Mouse (Mus musculus): ENCODE measurements at regions not wholly inside any gene's neighbourhood (a gene's known extent, or its start where the extent isn't known, plus 50 kb on each side); places are given as distances from the start of the nearest gene placed in this dataset.
A peak's percentile ranks its signal among the peaks of the same experiment; 100 is the strongest.
"Not testable (repeated sequence)": the region's sequence is repeated elsewhere in the genome, so short reads cannot be mapped to it uniquely, and the experiment has no call there.

GRCm38 (mm10) chr4:3456773-3457172 lies 271.6 kb upstream of the Vmn1r3 start:
- no peak for TF ChIP-seq MEF2A (IDR thresholded peaks at IDR 0.05; ENCODE audit: extremely low read depth, insufficient replicate concordance, low read depth, low read length, poor library complexity, severe bottlenecking)
- TF ChIP-seq E2F4 (IDR thresholded peaks at IDR 0.05; ENCODE audit: borderline replicate concordance, low read depth, low read length) = no peak
- Histone ChIP-seq H3K4me3 (ENCODE audit: control insufficient read depth in 1 of 2, insufficient read depth in 1 of 2, low read depth in 2 of 2, low read length in 2 of 2) (no peak overlapping the region), H3K9ac (ENCODE audit: control insufficient read depth, low read depth, low read length, poor library complexity, severe bottlenecking) (no peak overlapping the region), H3K27me3 (ENCODE audit: control insufficient read depth in 1 of 2, insufficient read depth in 2 of 2, low read length in 2 of 2) (no peaks in the 10 kb centered on the region), H3K79me2 (ENCODE audit: control insufficient read depth, insufficient read depth, low read length, poor library complexity) (no peaks in the 10 kb centered on the region), H3K4me1 (ENCODE audit: control insufficient read depth in 1 of 2, insufficient read depth in 2 of 2, low read length in 2 of 2) (no peaks in the 10 kb centered on the region), H3K27ac (ENCODE audit: control insufficient read depth, low read depth, low read length) (no peak overlapping the region), H3K36me3 (ENCODE audit: control insufficient read depth in 1 of 2, insufficient read depth in 2 of 2, low read length in 2 of 2) (no peaks in the 10 kb centered on the region), H3K9me3 (replicated peaks; ENCODE audit: insufficient read depth, low read length) (no peaks in the 10 kb centered on the region)
- DNase-seq (ENCODE audit: low read depth, low spot score) = peak; percentile 16

DNA sequence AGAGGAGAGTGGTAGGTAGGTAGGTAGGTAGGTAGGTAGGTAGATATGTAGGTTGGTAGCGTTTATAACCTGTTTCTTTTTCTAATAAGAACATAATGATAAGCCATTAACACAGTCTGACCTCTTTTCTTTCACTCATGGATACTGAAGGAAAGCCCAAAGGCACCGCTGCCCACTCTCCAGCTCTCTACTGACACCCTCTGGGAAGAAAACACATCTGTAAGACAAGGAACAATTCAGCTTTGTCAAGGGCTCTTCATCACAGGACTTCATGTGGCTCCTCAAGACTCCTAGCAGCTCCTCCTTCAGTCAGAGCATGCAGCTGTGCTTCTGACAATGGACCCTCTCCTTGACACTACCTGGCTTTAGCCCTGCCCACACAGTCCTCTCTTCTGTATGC lies 252.2 kb upstream of the Vmn1r3 start:
- H3K27ac ChIP-seq (ENCODE audit: control insufficient read depth, low read depth, low read length); H3K9ac ChIP-seq (ENCODE audit: control insufficient read depth, low read depth, low read length, poor library complexity, severe bottlenecking); H3K9me3 ChIP-seq (replicated peaks; ENCODE audit: insufficient read depth, low read length); DNase-seq (ENCODE audit: low read depth, low spot score); H3K4me1 ChIP-seq (ENCODE audit: control insufficient read depth in 1 of 2, insufficient read depth in 2 of 2, low read length in 2 of 2); H3K4me3 ChIP-seq (ENCODE audit: control insufficient read depth in 1 of 2, insufficient read depth in 1 of 2, low read depth in 2 of 2, low read length in 2 of 2); H3K36me3 ChIP-seq (ENCODE audit: control insufficient read depth in 1 of 2, insufficient read depth in 2 of 2, low read length in 2 of 2); H3K27me3 ChIP-seq (ENCODE audit: control insufficient read depth in 1 of 2, insufficient read depth in 2 of 2, low read length in 2 of 2); H3K79me2 ChIP-seq (ENCODE audit: control insufficient read depth, insufficient read depth, low read length, poor library complexity): not testable (repeated sequence)

DNA sequence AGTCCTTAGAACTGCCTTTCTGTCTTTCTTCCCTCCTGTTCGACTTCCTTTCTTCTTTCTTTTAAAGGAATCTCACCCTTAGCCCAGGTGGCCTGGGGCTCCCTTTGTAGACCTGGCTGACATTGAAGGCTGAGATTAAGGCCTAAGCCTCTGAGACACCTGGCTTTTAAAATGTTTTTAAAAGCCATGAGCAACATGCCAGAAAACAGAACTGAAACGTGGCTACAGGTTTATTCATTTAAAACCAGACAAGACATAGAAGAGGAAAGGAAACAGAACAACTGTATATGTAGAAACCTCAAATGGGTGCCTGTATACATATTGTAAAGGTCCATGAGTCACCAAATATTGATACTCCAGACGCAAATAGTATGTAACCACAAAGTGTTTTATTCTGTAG lies 242.8 kb upstream of the Vmn1r3 start:
- no peak for DNase-seq (ENCODE audit: low read depth, low spot score)
- Histone ChIP-seq H3K27me3 (ENCODE audit: control insufficient read depth in 1 of 2, insufficient read depth in 2 of 2, low read length in 2 of 2) (no peaks in the 10 kb centered on the region), H3K9me3 (replicated peaks; ENCODE audit: insufficient read depth, low read length) (no peaks in the 10 kb centered on the region), H3K36me3 (ENCODE audit: control insufficient read depth in 1 of 2, insufficient read depth in 2 of 2, low read length in 2 of 2) (no peaks in the 10 kb centered on the region), H3K27ac (ENCODE audit: control insufficient read depth, low read depth, low read length) (no peak overlapping the region), H3K4me3 (ENCODE audit: control insufficient read depth in 1 of 2, insufficient read depth in 1 of 2, low read depth in 2 of 2, low read length in 2 of 2) (no peak overlapping the region), H3K79me2 (ENCODE audit: control insufficient read depth, insufficient read depth, low read length, poor library complexity) (no peaks in the 10 kb centered on the region), H3K9ac (ENCODE audit: control insufficient read depth, low read depth, low read length, poor library complexity, severe bottlenecking) (no peak overlapping the region), H3K4me1 (ENCODE audit: control insufficient read depth in 1 of 2, insufficient read depth in 2 of 2, low read length in 2 of 2) (no peaks in the 10 kb centered on the region)
- no peak for TF ChIP-seq USF1 (IDR thresholded peaks at IDR 0.05; ENCODE audit: low read depth, low read length)
- no peak for TF ChIP-seq ETS1 (IDR thresholded peaks at IDR 0.05; ENCODE audit: low read depth, low read length)
- no peak for TF ChIP-seq MXI1 (IDR thresholded peaks at IDR 0.05; ENCODE audit: low read depth, low read length)
- no peak for TF ChIP-seq BHLHE40 (IDR thresholded peaks at IDR 0.05; ENCODE audit: borderline replicate concordance, low read depth, low read length)
- TF ChIP-seq SMC3 (IDR thresholded peaks at IDR 0.05; ENCODE audit: low read depth, low read length) = no peak
- no peak for TF ChIP-seq ZMIZ1 (IDR thresholded peaks at IDR 0.05; ENCODE audit: low read depth, low read length)
- TF ChIP-seq MYB (IDR thresholded peaks at IDR 0.05; ENCODE audit: low read depth, low read length) = no peak
- TF ChIP-seq SIN3A (IDR thresholded peaks at IDR 0.05; ENCODE audit: low read length) = no peak
- TF ChIP-seq RAD21 (IDR thresholded peaks at IDR 0.05; ENCODE audit: low read depth, low read length) = no peak
- no peak for TF ChIP-seq ZKSCAN1 (IDR thresholded peaks at IDR 0.05; ENCODE audit: low read depth, low read length)
- TF ChIP-seq CHD2 (IDR thresholded peaks at IDR 0.05; ENCODE audit: low read length) = no peak
- TF ChIP-seq MEF2A (IDR thresholded peaks at IDR 0.05; ENCODE audit: extremely low read depth, insufficient replicate concordance, low read depth, low read length, poor library complexity, severe bottlenecking) = no peak
- no peak for TF ChIP-seq TAL1 (IDR thresholded peaks at IDR 0.05; ENCODE audit: low read length)

Data from MEL (cell line).